Mouse (Mus musculus) spleen, adult 2 months (tissue): ENCODE results near the gene Adcy10.

ENCODE experiments used
- CTCF ChIP-seq: fragments of 200-500 bp; IDR thresholded peaks from 2 replicates; pipeline ENCODE4 v1.5.1; 2011; ENCODE audit warnings: mild to moderate bottlenecking, inconsistent platforms; ENCODE audit not compliant: insufficient read depth, insufficient read length, insufficient replicate concordance; ENCODE audit errors: extremely low read depth
- POLR2A ChIP-seq: fragments of 200-500 bp; IDR thresholded peaks from 2 replicates; pipeline ENCODE4 v1.6.1; 2011; ENCODE audit warnings: low read depth, low read length, inconsistent platforms

DNA sequence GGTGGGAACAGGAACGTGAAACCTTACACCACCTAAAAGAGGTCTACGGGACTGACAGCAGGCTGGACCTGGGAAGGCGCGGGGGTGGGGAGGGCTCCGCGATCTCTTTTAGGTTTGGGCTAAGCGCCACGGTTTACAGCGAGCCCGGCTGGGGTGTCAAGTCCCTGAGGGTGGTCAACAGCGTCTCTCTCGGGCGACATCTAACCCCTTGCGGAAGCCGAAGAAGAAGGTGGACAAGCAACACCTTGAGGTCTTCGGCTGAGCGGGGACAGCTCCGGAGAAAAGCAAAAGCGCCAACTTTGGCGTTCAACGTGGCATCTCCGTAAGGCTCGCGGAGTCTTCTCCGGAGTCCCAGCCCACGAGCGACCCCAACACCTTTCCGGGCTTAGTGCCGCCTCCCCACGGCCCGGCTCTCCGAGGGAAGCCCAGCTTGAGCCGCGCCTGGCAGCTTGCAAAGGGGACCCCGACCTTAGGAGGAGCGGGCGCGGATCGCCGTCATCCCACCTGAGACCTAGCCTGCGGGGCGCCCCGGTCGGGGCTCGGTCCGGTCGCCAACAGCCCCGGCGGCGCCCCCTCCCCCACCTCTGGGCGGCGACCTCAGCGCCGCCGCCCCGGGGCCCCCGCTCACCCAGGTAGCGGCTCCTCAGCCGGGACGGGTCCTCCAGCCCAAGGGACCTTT, 25.3 kb upstream of the Adcy10 start:
- TF ChIP-seq POLR2A: no peak
- no peak for TF ChIP-seq CTCF
